Mouse (Mus musculus) lung, postnatal 0 days (tissue): ENCODE measurements around the gene Gm28305. TPM values are rescaled to one million over a fixed set of nuclear protein-coding genes. Genes with fewer than 3 reads are reported as not detected.

Source experiments
- ATAC-seq: fragments of 200-750 bp; cut with Nextera tagmentation; 2 replicates; pipeline ENCODE4 v1.8.0; 2017; ENCODE audit warnings: moderate library complexity
- DNase-seq: peaks from one replicate; pipeline ENCODE4 v3.0.0-alpha.2; 2016; ENCODE audit warnings: low spot score
- H3K27ac ChIP-seq: fragments of 300-500 bp; sonication (generic); 2 replicates; pipeline ENCODE4 v1.5.1; 2014; ENCODE audit warnings: antibody characterized with exemption, mild to moderate bottlenecking, low read length, mixed read lengths
- H3K27me3 ChIP-seq: fragments of 300-500 bp; sonication (generic); replicated peaks from 2 replicates; pipeline ENCODE4 v1.6.1; 2014; ENCODE audit warnings: low read length, mixed read lengths; ENCODE audit not compliant: insufficient read depth
- H3K36me3 ChIP-seq: fragments of 300-500 bp; sonication (generic); 2 replicates; pipeline ENCODE4 v1.6.1; 2014; ENCODE audit warnings: low read length, mixed read lengths; ENCODE audit not compliant: insufficient read depth
- H3K4me1 ChIP-seq: fragments of 300-500 bp; sonication (generic); 2 replicates; pipeline ENCODE4 v1.6.1; 2014; ENCODE audit warnings: antibody characterized with exemption, low read depth, low read length, mixed read lengths; ENCODE audit not compliant: insufficient read depth
- H3K4me2 ChIP-seq: fragments of 300-500 bp; sonication (generic); replicated peaks from 2 replicates; pipeline ENCODE4 v1.6.1; 2014; ENCODE audit warnings: low read depth, mild to moderate bottlenecking, low read length, moderate library complexity, mixed read lengths
- H3K4me3 ChIP-seq: fragments of 300-500 bp; sonication (generic); 2 replicates; pipeline ENCODE4 v1.5.1; 2014; ENCODE audit warnings: low read depth, low read length
- H3K9ac ChIP-seq: fragments of 300-500 bp; sonication (generic); replicated peaks from 2 replicates; pipeline ENCODE4 v1.6.1; 2014; ENCODE audit warnings: low read depth, mild to moderate bottlenecking
- H3K9me3 ChIP-seq: fragments of 300-500 bp; sonication (generic); 2 replicates; pipeline ENCODE4 v1.6.1; 2016; ENCODE audit warnings: low read length, mixed read lengths
- CTCF ChIP-seq: IDR thresholded peaks from 2 replicates; pipeline ENCODE4 v1.5.1; 2016; ENCODE audit warnings: antibody characterized with exemption, mild to moderate bottlenecking
- EP300 ChIP-seq: IDR thresholded peaks from 2 replicates; pipeline ENCODE4 v1.6.1; 2016; ENCODE audit warnings: antibody characterized with exemption, mild to moderate bottlenecking, control low read depth
- WGBS: fragments of 180-500 bp; shearing (Covaris S2); extraction: QIAGEN DNeasy Blood & Tissue Kit; methylation state at CpG from one replicate; pipeline ENCODE4 v1.1.7; 2014; 5-methylcytosine and 5-hydroxymethylcytosine counted together
- polyA plus RNA-seq: library from polyadenylated mRNA; unstranded; fragments of >200 nt; fragmentation: Nextera tagmentation; extraction: Ambion mirVana; gene quantifications from 2 replicates; pipeline ENCODE4 v1.2.1, GENCODE M21; 2015

Gm28305 gene
- polyA plus RNA-seq, 1 experiment from 2014 or later, result not detected

GRCm38 (mm10) chr9:104021026-104021425, 19.4 kb upstream of the Gm28305 start:
- Histone ChIP-seq H3K4me1 (no peaks in the 10 kb centered on the region), H3K36me3 (peaks cover 20% of the 10 kb centered on the region; the same call in 1 of the 2 replicates), H3K4me3 (no peak overlapping the region), H3K9ac (no peak overlapping the region), H3K27ac (no peak overlapping the region), H3K27me3 (no peaks in the 10 kb centered on the region), H3K9me3 (no peaks in the 10 kb centered on the region), H3K4me2 (no peak overlapping the region)
- 91% methylated on average over 10 of the region's 10 CpGs for WGBS
- no peak for TF ChIP-seq CTCF
- no peak for TF ChIP-seq EP300
- ATAC-seq (no peak), DNase-seq (no peak)

- no peak overlapping the region for H3K9ac ChIP-seq
- no peak overlapping the region for H3K4me2 ChIP-seq
- no peaks in the 10 kb centered on the region for H3K27me3 ChIP-seq
- WGBS, result 96% methylated on average over 8 of the region's 8 CpGs
- TF ChIP-seq CTCF (no peak), EP300 (no peak)
- peaks cover 13% of the 10 kb centered on the region; the same call in 1 of the 2 replicates for H3K36me3 ChIP-seq
- H3K4me3 ChIP-seq, result no peak overlapping the region
- no peaks in the 10 kb centered on the region for H3K4me1 ChIP-seq
- no peaks in the 10 kb centered on the region for H3K9me3 ChIP-seq
- ATAC-seq, result no peak
- DNase-seq, result no peak
- no peak overlapping the region for H3K27ac ChIP-seq
Observed at GRCm38 (mm10) chr9:104027186-104027585, 13.3 kb upstream of the Gm28305 start.

- H3K9ac ChIP-seq, result no peak overlapping the region
- ATAC-seq (no peak), DNase-seq (no peak)
- H3K36me3 ChIP-seq, result 0 out of 2 replicates have a peak, but pooled peaks cover 5% of the 10 kb centered on the region
- H3K9me3 ChIP-seq, result no peaks in the 10 kb centered on the region
- H3K27me3 ChIP-seq, result no peaks in the 10 kb centered on the region
- TF ChIP-seq CTCF (no peak), EP300 (no peak)
- WGBS, result 87% methylated on average over 11 of the region's 11 CpGs
- no peak overlapping the region for H3K4me3 ChIP-seq
- no peaks in the 10 kb centered on the region for H3K4me1 ChIP-seq
- H3K4me2 ChIP-seq, result no peak overlapping the region
- H3K27ac ChIP-seq, result no peak overlapping the region
Observed at GRCm38 (mm10) chr9:104029861-104030260, 10.6 kb upstream of the Gm28305 start.

GRCm38 (mm10) chr9:104034231-104034630, 6.2 kb upstream of the Gm28305 start:
- no peaks in the 10 kb centered on the region for H3K4me1 ChIP-seq
- DNase-seq, result no peak
- H3K36me3 ChIP-seq, result peaks cover 8% of the 10 kb centered on the region; the same call in 1 of the 2 replicates
- H3K4me2 ChIP-seq, result no peak overlapping the region
- 74% methylated on average over 8 of the region's 8 CpGs for WGBS
- no peak overlapping the region for H3K4me3 ChIP-seq
- no peaks in the 10 kb centered on the region for H3K9me3 ChIP-seq
- no peaks in the 10 kb centered on the region for H3K27me3 ChIP-seq
- no peak overlapping the region for H3K27ac ChIP-seq
- TF ChIP-seq EP300, result no peak
- no peak for TF ChIP-seq CTCF
- H3K9ac ChIP-seq, result no peak overlapping the region
- ATAC-seq, result no peak

- no peak overlapping the region for H3K9ac ChIP-seq
- no peak overlapping the region for H3K4me2 ChIP-seq
- H3K9me3 ChIP-seq, result no peaks in the 10 kb centered on the region
- H3K27me3 ChIP-seq, result no peaks in the 10 kb centered on the region
- no peak for TF ChIP-seq CTCF
- TF ChIP-seq EP300, result no peak
- DNase-seq (no peak), ATAC-seq (no peak)
- H3K4me1 ChIP-seq, result no peaks in the 10 kb centered on the region
- no peak overlapping the region for H3K27ac ChIP-seq
- H3K36me3 ChIP-seq, result peaks cover 9% of the 10 kb centered on the region; the same call in 1 of the 2 replicates
- no peak overlapping the region for H3K4me3 ChIP-seq
- 74% methylated on average over 6 of the region's 6 CpGs for WGBS
Observed at GRCm38 (mm10) chr9:104034718-104035117, 5.7 kb upstream of the Gm28305 start.

- peaks cover 9% of the 10 kb centered on the region; the same call in 1 of the 2 replicates for H3K36me3 ChIP-seq
- H3K4me1 ChIP-seq, result no peaks in the 10 kb centered on the region
- H3K4me3 ChIP-seq, result no peak overlapping the region
- H3K9me3 ChIP-seq, result no peaks in the 10 kb centered on the region
- no peak overlapping the region for H3K9ac ChIP-seq
- no peak for TF ChIP-seq EP300
- TF ChIP-seq CTCF, result peak; percentile 87
- no peak overlapping the region for H3K27ac ChIP-seq
- DNase-seq (peak; percentile 79), ATAC-seq (peak; percentile 41; the same call in 1 of the 2 replicates)
- H3K4me2 ChIP-seq, result no peak overlapping the region
- H3K27me3 ChIP-seq, result no peaks in the 10 kb centered on the region
- WGBS, result 48% methylated on average over 24 of the region's 24 CpGs
Observed at GRCm38 (mm10) chr9:104035261-104036015, 5.0 kb upstream of the Gm28305 start.
